In the genomic region with DNA sequence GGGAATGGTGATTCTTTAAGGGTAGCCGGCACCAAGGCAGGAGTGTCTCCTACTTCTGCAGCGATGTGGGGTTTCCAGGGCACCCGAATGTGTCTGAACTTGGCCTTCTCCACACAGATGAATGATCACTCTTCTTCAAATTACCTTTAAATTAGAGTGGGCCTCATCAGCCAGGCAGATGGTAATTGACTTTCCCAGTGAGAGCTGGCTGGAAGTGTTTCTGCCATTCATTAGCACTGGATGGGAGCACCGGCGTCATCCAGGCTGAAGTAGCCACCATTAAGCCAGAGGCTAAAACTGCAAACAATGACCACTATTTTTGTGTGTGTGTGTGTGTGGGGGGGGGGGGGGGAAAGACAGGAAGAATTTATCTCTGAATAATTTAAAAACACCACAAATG, we compare ENCODE assay signal across 15 mouse cellular contexts.
"Had no signal": no experiment of that assay in that cellular context is flagged by ENCODE, and none has a peak within 500 bp of the region (broad histone marks: within the 10 kb centered on the region; RNA-seq: fewer than 3 reads in every experiment).

No protein-coding gene starts in this region.

- H3K9me3 ChIP-seq: limb, embryonic 15.5 days; liver, embryonic 12.5 days; midbrain, embryonic 10.5 days; midbrain, embryonic 15.5 days; stomach, embryonic 15.5 days had no signal

- H3K36me3 ChIP-seq: limb, embryonic 15.5 days; liver, embryonic 12.5 days; midbrain, embryonic 10.5 days; midbrain, embryonic 15.5 days; stomach, embryonic 15.5 days had no signal

- H3K27ac ChIP-seq: kidney, postnatal 0 days; limb, embryonic 15.5 days; liver, embryonic 12.5 days; midbrain, embryonic 10.5 days; midbrain, embryonic 15.5 days; stomach, embryonic 15.5 days had no signal

- H3K9ac ChIP-seq: limb, embryonic 15.5 days; liver, embryonic 12.5 days; lung, embryonic 14.5 days; midbrain, embryonic 15.5 days; stomach, embryonic 15.5 days had no signal

- ATAC-seq: liver, embryonic 12.5 days; midbrain, embryonic 15.5 days had no signal

- H3K27me3 ChIP-seq: limb, embryonic 15.5 days; liver, embryonic 12.5 days; midbrain, embryonic 15.5 days; stomach, embryonic 15.5 days had no signal

- H3K4me1 ChIP-seq: liver, embryonic 12.5 days had no signal

- H3K4me2 ChIP-seq: limb, embryonic 15.5 days; liver, embryonic 12.5 days; lung, embryonic 14.5 days; midbrain, embryonic 15.5 days; stomach, embryonic 15.5 days had no signal

- H3K4me3 ChIP-seq: limb, embryonic 15.5 days; liver, embryonic 12.5 days; midbrain, embryonic 10.5 days; midbrain, embryonic 15.5 days; stomach, embryonic 15.5 days had no signal

- DNase-seq: kidney, adult 9 months; kidney, postnatal 36 days; layer of hippocampus, adult 9-11 months; lung, embryonic 14.5 days; lung, postnatal 10 days; lung, postnatal 4 days; right cerebral cortex, postnatal 14 days; thymus, adult 2 months; thymus, postnatal 25 days had no signal
